Mouse (Mus musculus) myocyte (in vitro differentiated cells): Measurements from ENCODE around the gene Yars2.

ENCODE experiments used
- MAX ChIP-seq: IDR thresholded peaks from one replicate; pipeline ENCODE4 v1.6.1; 2011; ENCODE audit warnings: low read depth, mild to moderate bottlenecking, control low read depth
- POLR2A ChIP-seq: IDR thresholded peaks from one replicate; pipeline ENCODE4 v1.6.1; 2011; ENCODE audit warnings: low read depth, mild to moderate bottlenecking, control low read depth, moderate library complexity; ENCODE audit not compliant: insufficient read length

DNA sequence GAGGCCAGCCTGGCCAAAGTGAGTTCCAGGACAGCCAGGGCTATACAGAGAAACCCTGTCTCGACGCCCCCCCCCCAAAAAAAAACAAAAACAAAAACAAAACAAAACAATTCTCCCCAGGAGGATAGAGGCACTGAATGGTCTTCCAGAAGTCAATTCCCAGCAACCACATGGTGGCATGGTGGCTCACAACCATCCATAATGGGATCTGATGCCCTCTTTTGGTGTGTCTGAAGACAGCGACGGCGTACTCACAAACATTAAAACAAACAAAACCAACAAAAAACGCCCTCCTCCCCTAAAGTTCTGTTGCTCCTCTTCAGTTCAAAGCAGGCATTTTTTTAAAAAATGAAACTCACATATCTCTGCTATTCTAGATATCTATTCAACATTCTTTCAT is 55.1 kb downstream of the Yars2 start:
- no peak for TF ChIP-seq MAX
- no peak for TF ChIP-seq POLR2A
